Mouse (Mus musculus): ENCODE measurements around the gene Prcd. TPM values are rescaled to one million over a fixed set of nuclear protein-coding genes. Genes with fewer than 3 reads are reported as not detected.

The Prcd gene
- polyA plus RNA-seq, 1 experiment from 2014 or later, result 1.5 TPM

Other genes with a start within 250 kb of the Prcd start
- gene Rnf157, start 240.5 kb upstream of the Prcd start, polyA plus RNA-seq (2015; fragmentation: Nextera tagmentation; extraction: Ambion mirVana), result 6.1 and 6.8 TPM in 2 replicates
- gene Ubald2, start 219.4 kb upstream of the Prcd start, polyA plus RNA-seq (2015; fragmentation: Nextera tagmentation; extraction: Ambion mirVana), result 51.2 and 51.4 TPM in 2 replicates
- 0.15 and 0.32 TPM in 2 replicates for gene Qrich2, start 187.3 kb upstream of the Prcd start, polyA plus RNA-seq (2015; fragmentation: Nextera tagmentation; extraction: Ambion mirVana)
- gene Prpsap1, start 159.3 kb upstream of the Prcd start, polyA plus RNA-seq (2015; fragmentation: Nextera tagmentation; extraction: Ambion mirVana), result 217 and 226 TPM in 2 replicates
- gene Sphk1, start 122.6 kb upstream of the Prcd start, polyA plus RNA-seq (2015; fragmentation: Nextera tagmentation; extraction: Ambion mirVana), result 5.8 and 5.9 TPM in 2 replicates
- gene Ube2o, start 72.1 kb upstream of the Prcd start, polyA plus RNA-seq (2015; fragmentation: Nextera tagmentation; extraction: Ambion mirVana), result 5.8 and 6.4 TPM in 2 replicates
- gene Aanat, start 67.1 kb upstream of the Prcd start, polyA plus RNA-seq (2015; fragmentation: Nextera tagmentation; extraction: Ambion mirVana), result not detected in 2 replicates
- 11.4 and 12.8 TPM in 2 replicates for gene Rhbdf2, start 26.5 kb upstream of the Prcd start, polyA plus RNA-seq (2015; fragmentation: Nextera tagmentation; extraction: Ambion mirVana)
- 17.0 and 17.5 TPM in 2 replicates for gene Cygb, start 779 bp downstream of the Prcd start, polyA plus RNA-seq (2015; fragmentation: Nextera tagmentation; extraction: Ambion mirVana)
- not detected in 2 replicates for gene St6galnac1, start 122.0 kb downstream of the Prcd start, polyA plus RNA-seq (2015; fragmentation: Nextera tagmentation; extraction: Ambion mirVana)
- gene Mxra7, start 174.5 kb downstream of the Prcd start, polyA plus RNA-seq (2015; fragmentation: Nextera tagmentation; extraction: Ambion mirVana), result 15.6 and 17.0 TPM in 2 replicates
- 54.9 and 60.6 TPM in 2 replicates for gene Mettl23, start 189.7 kb downstream of the Prcd start, polyA plus RNA-seq (2015; fragmentation: Nextera tagmentation; extraction: Ambion mirVana)
- 74.8 and 77.8 TPM in 2 replicates for gene Jmjd6, start 189.9 kb downstream of the Prcd start, polyA plus RNA-seq (2015; fragmentation: Nextera tagmentation; extraction: Ambion mirVana)
- gene Mfsd11, start 198.9 kb downstream of the Prcd start, polyA plus RNA-seq (2015; fragmentation: Nextera tagmentation; extraction: Ambion mirVana), result 38.8 and 41.2 TPM in 2 replicates
- 729 and 742 TPM in 2 replicates for gene Srsf2, start 199.6 kb downstream of the Prcd start, polyA plus RNA-seq (2015; fragmentation: Nextera tagmentation; extraction: Ambion mirVana)